Mouse (Mus musculus): ENCODE results near the gene N4bp1. TPM values are rescaled to one million over a fixed set of nuclear protein-coding genes. Genes with fewer than 3 reads are reported as not detected.

N4bp1 gene
- polyA plus RNA-seq, 1 experiment: 12.7 TPM

- WGBS: 85% methylated on average over 6 of the region's 6 CpGs
- no peak for TF ChIP-seq POLR2A (IDR thresholded peaks at IDR 0.05; ENCODE audit: borderline replicate concordance, control insufficient read depth, low read depth, low read length)
- no peak for TF ChIP-seq CTCF (IDR thresholded peaks at IDR 0.05; ENCODE audit: control insufficient read depth, insufficient read depth, low read length)
- H3K4me3 ChIP-seq (replicated peaks; ENCODE audit: control insufficient read depth, low read depth, low read length): no peak overlapping the region
- H3K4me1 ChIP-seq (ENCODE audit: control insufficient read depth, insufficient read depth, low read length): peaks cover 4% of the 10 kb centered on the region; the same call in 1 of the 2 replicates
- no peak overlapping the region for H3K27ac ChIP-seq (ENCODE audit: control insufficient read depth, insufficient read depth, low read depth, low read length, poor library complexity)
Observed at GRCm38 (mm10) chr8:86760746-86761145, 124.3 kb downstream of the N4bp1 start.

DNA sequence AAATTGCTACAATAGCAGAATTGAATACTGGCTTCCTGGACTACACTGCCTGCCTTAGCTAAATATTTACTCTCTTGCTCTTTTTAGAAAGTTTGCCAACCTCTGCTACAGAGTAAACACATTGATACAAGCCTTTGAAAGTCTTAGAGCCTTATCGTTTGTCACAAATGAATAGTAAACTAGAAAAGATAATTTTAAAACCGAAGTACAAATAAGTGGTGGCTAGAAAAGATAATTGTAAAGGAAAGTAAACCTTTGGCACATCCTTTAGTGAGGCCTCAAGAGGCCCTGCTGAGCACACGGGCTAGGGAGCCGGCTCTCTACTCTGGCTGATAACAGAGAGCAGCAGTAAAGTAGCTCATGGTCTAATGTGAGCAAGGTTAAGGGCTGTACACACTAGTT lies 126.0 kb downstream of the N4bp1 start:
- H3K4me1 ChIP-seq (ENCODE audit: control insufficient read depth, insufficient read depth, low read length): peaks cover 2% of the 10 kb centered on the region; the same call in 1 of the 2 replicates
- H3K4me3 ChIP-seq (replicated peaks; ENCODE audit: control insufficient read depth, low read depth, low read length): no peak overlapping the region
- TF ChIP-seq CTCF (IDR thresholded peaks at IDR 0.05; ENCODE audit: control insufficient read depth, insufficient read depth, low read length): no peak
- no peak for TF ChIP-seq POLR2A (IDR thresholded peaks at IDR 0.05; ENCODE audit: borderline replicate concordance, control insufficient read depth, low read depth, low read length)
- H3K27ac ChIP-seq (ENCODE audit: control insufficient read depth, insufficient read depth, low read depth, low read length, poor library complexity): no peak overlapping the region
- WGBS: 62% methylated on average over 4 of the region's 4 CpGs

DNA sequence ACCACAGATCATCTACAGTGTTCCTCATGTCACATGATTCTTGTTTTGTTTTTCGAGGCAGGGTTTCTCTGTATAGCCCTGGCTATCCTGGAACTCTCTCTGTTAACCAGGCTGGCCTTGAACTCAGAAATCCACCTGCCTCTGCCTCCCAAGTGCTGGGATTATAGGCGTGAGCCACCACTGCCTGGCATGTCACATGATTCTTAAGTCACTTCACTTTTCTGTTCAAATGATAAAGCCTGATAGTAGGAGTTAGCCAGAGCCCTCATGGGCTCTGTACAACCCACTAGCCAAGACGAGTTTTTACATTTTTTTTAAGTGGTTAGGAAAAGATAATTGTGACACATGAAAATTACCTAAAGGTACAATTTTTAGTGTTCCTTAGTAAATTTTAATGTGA lies 126.4 kb downstream of the N4bp1 start:
- 61% methylated on average over 3 of the region's 3 CpGs for WGBS
- H3K27ac ChIP-seq (ENCODE audit: control insufficient read depth, insufficient read depth, low read depth, low read length, poor library complexity): no peak overlapping the region

More for the DNA sequence above, 126.4 kb downstream of the N4bp1 start:
- Histone ChIP-seq H3K4me3 (replicated peaks; ENCODE audit: control insufficient read depth, low read depth, low read length) (no peak overlapping the region), H3K4me1 (ENCODE audit: control insufficient read depth, insufficient read depth, low read length) (peaks cover 2% of the 10 kb centered on the region; the same call in 1 of the 2 replicates)
- TF ChIP-seq CTCF (IDR thresholded peaks at IDR 0.05; ENCODE audit: control insufficient read depth, insufficient read depth, low read length): no peak
- TF ChIP-seq POLR2A (IDR thresholded peaks at IDR 0.05; ENCODE audit: borderline replicate concordance, control insufficient read depth, low read depth, low read length): no peak

Other genes with a start within 250 kb of the N4bp1 start
- gene Gm10638, start 139.6 kb downstream of the N4bp1 start, polyA plus RNA-seq (2011; ENCODE audit: insufficient read depth, insufficient read length, low replicate concordance, missing spikeins): not detected in 2 replicates
- 5.4 and 7.8 TPM in 2 replicates for gene Siah1a, start 139.3 kb downstream of the N4bp1 start, polyA plus RNA-seq (2011; ENCODE audit: insufficient read depth, insufficient read length, low replicate concordance, missing spikeins)